Mouse (Mus musculus): ENCODE measurements around the gene Zbed4. TPM values are rescaled to one million over a fixed set of nuclear protein-coding genes. Genes with fewer than 3 reads are reported as not detected.
"Not testable (repeated sequence)": the region's sequence is repeated elsewhere in the genome, so short reads cannot be mapped to it uniquely, and the experiment has no call there.

The Zbed4 gene
- total RNA-seq, 2 experiments from 2014 or later, result 55.0 to 73.2 TPM

GRCm38 (mm10) chr15:88800921-88801354, 49.5 kb downstream of the Zbed4 start:
- no peak for ATAC-seq (replicated peaks; ENCODE audit: poor library complexity, severe bottlenecking)

- ATAC-seq (replicated peaks; ENCODE audit: poor library complexity, severe bottlenecking), result no peak
Measured at GRCm38 (mm10) chr15:88801903-88802302, 50.4 kb downstream of the Zbed4 start.

GRCm38 (mm10) chr15:88802348-88802747, 50.9 kb downstream of the Zbed4 start:
- ATAC-seq (replicated peaks; ENCODE audit: poor library complexity, severe bottlenecking), result no peak

GRCm38 (mm10) chr15:88808121-88808520, 56.7 kb downstream of the Zbed4 start:
- no peak for ATAC-seq (replicated peaks; ENCODE audit: poor library complexity, severe bottlenecking)

GRCm38 (mm10) chr15:88810369-88810768, 58.9 kb downstream of the Zbed4 start:
- no peak for ATAC-seq (replicated peaks; ENCODE audit: poor library complexity, severe bottlenecking)

GRCm38 (mm10) chr15:88813262-88813661, 61.8 kb downstream of the Zbed4 start:
- no peak for ATAC-seq (replicated peaks; ENCODE audit: poor library complexity, severe bottlenecking)

GRCm38 (mm10) chr15:88813873-88814272, 62.4 kb downstream of the Zbed4 start:
- ATAC-seq (replicated peaks; ENCODE audit: poor library complexity, severe bottlenecking), result not testable (repeated sequence)

GRCm38 (mm10) chr15:88814411-88815047, 63.1 kb downstream of the Zbed4 start:
- no peak for ATAC-seq (replicated peaks; ENCODE audit: poor library complexity, severe bottlenecking)

- ATAC-seq (replicated peaks; ENCODE audit: poor library complexity, severe bottlenecking), result peak; percentile 33
Measured at GRCm38 (mm10) chr15:88815196-88815700, 63.8 kb downstream of the Zbed4 start.

GRCm38 (mm10) chr15:88819026-88819905, 67.8 kb downstream of the Zbed4 start, which contains the start of the genes Alg12 and Creld2:
Gene Alg12, minus strand, starts transcription at chr15:88819318.
Gene Creld2, plus strand, starts transcription at chr15:88819646.
- peak; percentile 87 for ATAC-seq (replicated peaks; ENCODE audit: poor library complexity, severe bottlenecking)

- ATAC-seq (replicated peaks; ENCODE audit: poor library complexity, severe bottlenecking), result no peak
Measured at GRCm38 (mm10) chr15:88819906-88820303, 68.4 kb downstream of the Zbed4 start.

- no peak for ATAC-seq (replicated peaks; ENCODE audit: poor library complexity, severe bottlenecking)
Measured at GRCm38 (mm10) chr15:88821403-88821802, 69.9 kb downstream of the Zbed4 start.

- no peak for ATAC-seq (replicated peaks; ENCODE audit: poor library complexity, severe bottlenecking)
Measured at GRCm38 (mm10) chr15:88822513-88822912, 71.1 kb downstream of the Zbed4 start.

GRCm38 (mm10) chr15:88823376-88823775, 71.9 kb downstream of the Zbed4 start:
- ATAC-seq (replicated peaks; ENCODE audit: poor library complexity, severe bottlenecking), result no peak

GRCm38 (mm10) chr15:88827466-88827865, 76.0 kb downstream of the Zbed4 start:
- ATAC-seq (replicated peaks; ENCODE audit: poor library complexity, severe bottlenecking), result no peak

GRCm38 (mm10) chr15:88827991-88828799, 76.7 kb downstream of the Zbed4 start:
- ATAC-seq (replicated peaks; ENCODE audit: poor library complexity, severe bottlenecking), result peak; percentile 78

- ATAC-seq (replicated peaks; ENCODE audit: poor library complexity, severe bottlenecking), result peak; percentile 92
Measured at GRCm38 (mm10) chr15:88828800-88829705, 77.6 kb downstream of the Zbed4 start.

- ATAC-seq (replicated peaks; ENCODE audit: poor library complexity, severe bottlenecking), result no peak
Measured at GRCm38 (mm10) chr15:88829791-88830440, 78.5 kb downstream of the Zbed4 start.

- ATAC-seq (replicated peaks; ENCODE audit: poor library complexity, severe bottlenecking), result no peak
Measured at GRCm38 (mm10) chr15:88830696-88831095, 79.2 kb downstream of the Zbed4 start.
